Mouse (Mus musculus): ENCODE measurements around the gene Hnrnpdl. TPM values are rescaled to one million over a fixed set of nuclear protein-coding genes. Genes with fewer than 3 reads are reported as not detected.

Gene Hnrnpdl
- polyA plus RNA-seq, 1 experiment: 130 TPM

- no peak for TF ChIP-seq CTCF (IDR thresholded peaks at IDR 0.05; ENCODE audit: low read depth, low read length)
- TF ChIP-seq POLR2A (IDR thresholded peaks at IDR 0.05; ENCODE audit: borderline replicate concordance, low read depth, low read length): no peak
- Histone ChIP-seq H3K4me3 (ENCODE audit: insufficient read depth, low read length) (no peak overlapping the region), H3K27ac (ENCODE audit: insufficient read depth, low read depth, low read length) (no peak overlapping the region), H3K4me1 (ENCODE audit: control insufficient read depth, insufficient read depth, low read length) (no peaks in the 10 kb centered on the region)
Measured at GRCm38 (mm10) chr5:99994680-99995079, 44.8 kb downstream of the Hnrnpdl start.

DNA sequence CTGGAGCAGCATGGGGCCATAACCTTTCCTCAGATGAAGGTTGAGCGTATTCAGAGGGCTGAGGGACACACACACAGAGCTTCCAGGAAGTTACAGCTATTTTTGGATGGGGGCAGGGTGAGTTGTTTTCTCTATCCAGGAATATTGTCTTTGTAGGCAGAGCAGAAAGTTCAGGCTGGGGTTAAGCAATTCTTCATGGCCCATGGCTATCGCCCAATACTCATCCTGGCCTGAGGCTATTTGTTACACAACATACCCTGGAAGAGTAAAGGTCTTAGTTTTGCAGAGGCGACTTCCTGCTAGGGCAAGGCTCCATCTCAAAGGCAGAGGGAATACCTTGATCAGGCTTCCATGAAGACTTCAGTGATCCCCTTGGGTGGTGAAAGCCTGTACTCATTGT, 45.3 kb downstream of the Hnrnpdl start:
- Histone ChIP-seq H3K4me1 (ENCODE audit: control insufficient read depth, insufficient read depth, low read length) (no peaks in the 10 kb centered on the region), H3K4me3 (ENCODE audit: insufficient read depth, low read length) (no peak overlapping the region), H3K27ac (ENCODE audit: insufficient read depth, low read depth, low read length) (no peak overlapping the region)
- TF ChIP-seq CTCF (IDR thresholded peaks at IDR 0.05; ENCODE audit: low read depth, low read length): no peak
- no peak for TF ChIP-seq POLR2A (IDR thresholded peaks at IDR 0.05; ENCODE audit: borderline replicate concordance, low read depth, low read length)

Other genes with a start within 250 kb of the Hnrnpdl start
- not detected in 2 replicates for gene Vamp9, start 133.4 kb downstream of the Hnrnpdl start, polyA plus RNA-seq (2012; ENCODE audit: insufficient read depth, insufficient read length, missing spikeins)
- gene Hnrnpd, start 60.7 kb downstream of the Hnrnpdl start, polyA plus RNA-seq (2012; ENCODE audit: insufficient read depth, insufficient read length, missing spikeins): 222 and 223 TPM in 2 replicates
- 2.8 TPM in 2 replicates for gene 4930524J08Rik, start 60.6 kb downstream of the Hnrnpdl start, polyA plus RNA-seq (2012; ENCODE audit: insufficient read depth, insufficient read length, missing spikeins)
- gene Enoph1, start 321 bp upstream of the Hnrnpdl start, polyA plus RNA-seq (2012; ENCODE audit: insufficient read depth, insufficient read length, missing spikeins): 14.4 and 16.2 TPM in 2 replicates
- gene Tmem150c, start 120.1 kb upstream of the Hnrnpdl start, polyA plus RNA-seq (2012; ENCODE audit: insufficient read depth, insufficient read length, missing spikeins): not detected in 2 replicates